Mouse (Mus musculus): ENCODE data around the gene Hist1h4f. TPM values are rescaled to one million over a fixed set of nuclear protein-coding genes. Genes with fewer than 3 reads are reported as not detected.

Hist1h4f gene
- polyA plus RNA-seq, 1 experiment: 4.7 TPM

DNA sequence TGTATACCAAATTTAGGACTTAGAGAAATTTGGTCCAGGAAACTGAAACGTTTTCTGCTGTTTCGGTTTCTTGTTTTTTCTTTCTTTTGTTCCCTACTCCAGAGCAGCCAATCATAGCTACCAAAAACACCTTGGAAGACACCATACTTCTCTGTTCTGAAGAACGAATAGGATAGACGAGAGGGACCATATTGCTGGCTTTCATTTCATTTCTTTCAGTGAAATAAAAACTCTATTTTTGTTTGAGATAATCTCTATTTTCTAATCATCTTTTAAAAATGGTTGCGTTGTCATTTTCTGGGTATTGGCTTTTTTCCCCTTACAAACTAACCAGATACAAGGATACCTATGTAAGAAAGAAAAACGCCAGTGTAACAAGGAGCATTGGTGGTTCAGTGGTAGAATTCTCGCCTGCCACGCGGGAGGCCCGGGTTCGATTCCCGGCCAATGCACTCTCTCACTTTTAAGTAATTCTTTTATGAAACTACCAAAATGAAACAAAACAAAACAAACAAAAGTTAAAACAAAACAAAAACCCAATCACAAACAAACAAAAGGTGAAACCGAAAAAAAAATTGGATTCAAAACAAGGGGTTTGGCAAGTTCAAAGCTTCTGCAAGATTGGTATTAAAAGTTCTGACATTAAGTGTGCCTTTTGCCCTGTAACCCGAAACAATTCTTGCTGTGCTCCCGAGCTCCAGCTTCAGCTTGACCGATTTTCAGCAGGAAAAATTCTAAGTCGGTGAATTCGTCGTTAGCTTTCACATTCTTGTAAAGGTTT lies 34.4 kb downstream of the Hist1h4f start:
- H3K4me1 ChIP-seq (ENCODE audit: control insufficient read depth, insufficient read depth, low read length): no peaks in the 10 kb centered on the region
- no peak overlapping the region for H3K27ac ChIP-seq (ENCODE audit: insufficient read depth, low read length)
- DNase-seq: peak; percentile 74 to 82

DNA sequence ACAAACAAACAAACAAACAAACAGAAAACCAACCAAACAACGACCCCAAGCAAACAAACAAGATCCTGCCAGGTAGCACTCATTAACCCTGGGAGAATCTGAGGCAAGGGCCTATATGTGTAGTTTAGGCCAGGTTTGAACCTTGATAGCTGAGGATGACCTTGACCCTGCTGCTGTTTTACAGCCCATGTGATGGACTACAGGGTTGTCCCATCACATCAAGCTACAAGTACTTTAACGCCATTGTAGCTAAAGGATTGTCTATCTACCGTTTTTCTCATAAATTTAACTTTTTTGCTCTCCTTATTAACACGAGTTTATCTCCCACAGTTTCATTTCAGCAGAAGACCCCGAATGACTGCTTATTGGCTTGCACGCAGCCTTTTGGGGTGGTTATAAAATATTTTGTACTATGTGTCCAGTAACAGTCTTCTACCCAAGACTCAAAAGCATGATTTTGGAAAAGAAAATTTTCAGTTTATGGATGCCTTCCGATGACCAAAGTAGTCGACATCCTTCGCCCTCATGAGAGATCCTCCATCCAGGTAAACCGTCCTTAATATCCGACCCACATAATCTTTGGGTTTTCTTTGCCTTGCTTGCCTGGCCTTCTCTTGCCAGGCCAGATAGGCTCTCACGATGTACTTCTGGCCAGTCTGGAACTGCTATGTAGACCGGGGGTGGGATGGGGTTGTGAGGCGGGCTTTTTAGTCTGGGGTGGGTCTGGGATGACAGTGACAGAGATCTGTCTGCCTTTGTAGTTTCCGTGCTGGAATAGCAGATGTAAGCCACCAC lies 35.4 kb downstream of the Hist1h4f start:
- Histone ChIP-seq H3K27ac (ENCODE audit: insufficient read depth, low read length) (no peak overlapping the region), H3K4me1 (ENCODE audit: control insufficient read depth, insufficient read depth, low read length) (no peaks in the 10 kb centered on the region), H3K4me3 (replicated peaks; ENCODE audit: insufficient read depth, low read depth, low read length) (peak overlapping the region; percentile 38), H3K27me3 (ENCODE audit: control insufficient read depth, insufficient read depth, low read length) (no peaks in the 10 kb centered on the region)
- WGBS: 56% methylated on average over 15 of the region's 15 CpGs
- no peak for TF ChIP-seq POLR2A (IDR thresholded peaks at IDR 0.05; ENCODE audit: borderline replicate concordance, insufficient read depth, low read length)
- TF ChIP-seq CTCF (IDR thresholded peaks at IDR 0.05; ENCODE audit: borderline replicate concordance, insufficient read depth, low read depth, low read length): no peak
- no peak for DNase-seq

More for the DNA sequence above, 34.4 kb downstream of the Hist1h4f start:
- TF ChIP-seq POLR2A (IDR thresholded peaks at IDR 0.05; ENCODE audit: borderline replicate concordance, insufficient read depth, low read length) (no peak), CTCF (IDR thresholded peaks at IDR 0.05; ENCODE audit: borderline replicate concordance, insufficient read depth, low read depth, low read length) (no peak)
- Histone ChIP-seq H3K4me3 (replicated peaks; ENCODE audit: insufficient read depth, low read depth, low read length) (peak overlapping the region; percentile 63), H3K27me3 (ENCODE audit: control insufficient read depth, insufficient read depth, low read length) (no peaks in the 10 kb centered on the region)
- WGBS: under 1% methylated on average over 19 of the region's 19 CpGs

DNA sequence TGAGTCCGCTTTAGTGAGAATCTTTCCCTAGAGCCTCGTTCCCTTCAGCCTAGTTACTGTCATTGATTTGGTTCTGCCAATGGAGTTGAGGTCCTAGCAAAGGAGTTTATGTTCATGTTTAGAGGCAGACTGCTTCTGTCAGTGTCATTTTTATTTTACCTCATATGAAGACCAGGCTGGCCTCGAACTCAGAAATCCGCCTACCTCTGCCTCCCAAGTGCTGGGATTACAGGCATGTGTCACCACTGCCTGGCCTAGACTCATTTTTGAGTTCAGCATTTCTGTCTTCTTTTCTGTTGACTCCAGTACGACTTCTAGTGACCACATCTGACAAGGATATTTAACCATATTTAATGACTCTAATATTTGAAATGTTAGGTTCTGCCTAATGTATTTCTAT lies 36.2 kb downstream of the Hist1h4f start:
- no peaks in the 10 kb centered on the region for H3K27me3 ChIP-seq (ENCODE audit: control insufficient read depth, insufficient read depth, low read length)
- no peak overlapping the region for H3K4me3 ChIP-seq (replicated peaks; ENCODE audit: insufficient read depth, low read depth, low read length)
- 85% methylated on average over 5 of the region's 5 CpGs for WGBS
- no peak for DNase-seq
- H3K4me1 ChIP-seq (ENCODE audit: control insufficient read depth, insufficient read depth, low read length): no peaks in the 10 kb centered on the region
- TF ChIP-seq POLR2A (IDR thresholded peaks at IDR 0.05; ENCODE audit: borderline replicate concordance, insufficient read depth, low read length): no peak
- no peak for TF ChIP-seq CTCF (IDR thresholded peaks at IDR 0.05; ENCODE audit: borderline replicate concordance, insufficient read depth, low read depth, low read length)
- no peak overlapping the region for H3K27ac ChIP-seq (ENCODE audit: insufficient read depth, low read length)

DNA sequence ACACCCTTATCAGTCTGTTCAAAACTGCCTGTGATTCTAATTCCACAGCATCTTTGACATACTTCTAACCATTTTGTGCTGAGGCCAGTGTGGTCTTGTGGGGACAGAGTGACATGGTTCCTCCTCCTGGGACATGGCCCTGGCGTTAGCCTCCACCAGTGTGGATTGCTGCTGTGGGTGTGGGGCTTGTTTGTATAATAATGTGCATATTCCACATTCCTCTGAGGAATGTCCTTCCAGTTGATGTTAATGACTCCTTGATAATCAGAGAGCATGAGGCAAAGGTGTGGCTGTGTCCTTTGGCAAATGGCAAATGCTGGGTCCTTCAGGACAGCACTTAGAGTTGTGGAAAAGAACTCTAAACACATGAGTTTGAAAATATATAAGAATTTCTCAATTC lies 37.9 kb downstream of the Hist1h4f start:
- no peak for DNase-seq
- 93% methylated on average over 1 of the region's 1 CpGs for WGBS
- TF ChIP-seq POLR2A (IDR thresholded peaks at IDR 0.05; ENCODE audit: borderline replicate concordance, insufficient read depth, low read length) (no peak), CTCF (IDR thresholded peaks at IDR 0.05; ENCODE audit: borderline replicate concordance, insufficient read depth, low read depth, low read length) (no peak)

DNA sequence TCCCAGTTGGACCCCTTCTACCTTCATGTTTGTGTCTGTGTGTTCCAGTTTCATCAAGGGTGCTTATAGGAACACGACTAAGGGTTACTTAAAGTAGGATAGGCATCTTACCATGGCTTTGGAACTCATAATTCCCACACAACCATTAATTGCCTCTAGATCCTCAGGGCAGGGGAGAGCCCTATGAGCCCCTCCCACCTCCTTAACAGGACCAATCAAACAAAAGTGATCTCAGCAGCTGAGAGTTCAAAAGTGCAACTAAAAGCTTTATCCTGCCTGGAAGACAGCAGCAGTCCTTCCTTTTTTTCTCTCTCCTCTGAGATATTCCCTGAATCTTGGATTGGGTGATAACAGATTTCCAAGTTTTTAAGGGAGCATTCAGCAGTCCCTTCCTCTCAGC lies 41.3 kb downstream of the Hist1h4f start:
- no peaks in the 10 kb centered on the region for H3K27me3 ChIP-seq (ENCODE audit: control insufficient read depth, insufficient read depth, low read length)
- H3K4me3 ChIP-seq (replicated peaks; ENCODE audit: insufficient read depth, low read depth, low read length): no peak overlapping the region
- no peaks in the 10 kb centered on the region for H3K4me1 ChIP-seq (ENCODE audit: control insufficient read depth, insufficient read depth, low read length)
- WGBS: 54% methylated on average over 1 of the region's 1 CpGs
- TF ChIP-seq POLR2A (IDR thresholded peaks at IDR 0.05; ENCODE audit: borderline replicate concordance, insufficient read depth, low read length) (no peak), CTCF (IDR thresholded peaks at IDR 0.05; ENCODE audit: borderline replicate concordance, insufficient read depth, low read depth, low read length) (no peak)
- no peak overlapping the region for H3K27ac ChIP-seq (ENCODE audit: insufficient read depth, low read length)
- no peak for DNase-seq

More for the DNA sequence above, 37.9 kb downstream of the Hist1h4f start:
- no peak overlapping the region for H3K27ac ChIP-seq (ENCODE audit: insufficient read depth, low read length)
- H3K4me1 ChIP-seq (ENCODE audit: control insufficient read depth, insufficient read depth, low read length): no peaks in the 10 kb centered on the region
- H3K4me3 ChIP-seq (replicated peaks; ENCODE audit: insufficient read depth, low read depth, low read length): no peak overlapping the region
- no peaks in the 10 kb centered on the region for H3K27me3 ChIP-seq (ENCODE audit: control insufficient read depth, insufficient read depth, low read length)

DNA sequence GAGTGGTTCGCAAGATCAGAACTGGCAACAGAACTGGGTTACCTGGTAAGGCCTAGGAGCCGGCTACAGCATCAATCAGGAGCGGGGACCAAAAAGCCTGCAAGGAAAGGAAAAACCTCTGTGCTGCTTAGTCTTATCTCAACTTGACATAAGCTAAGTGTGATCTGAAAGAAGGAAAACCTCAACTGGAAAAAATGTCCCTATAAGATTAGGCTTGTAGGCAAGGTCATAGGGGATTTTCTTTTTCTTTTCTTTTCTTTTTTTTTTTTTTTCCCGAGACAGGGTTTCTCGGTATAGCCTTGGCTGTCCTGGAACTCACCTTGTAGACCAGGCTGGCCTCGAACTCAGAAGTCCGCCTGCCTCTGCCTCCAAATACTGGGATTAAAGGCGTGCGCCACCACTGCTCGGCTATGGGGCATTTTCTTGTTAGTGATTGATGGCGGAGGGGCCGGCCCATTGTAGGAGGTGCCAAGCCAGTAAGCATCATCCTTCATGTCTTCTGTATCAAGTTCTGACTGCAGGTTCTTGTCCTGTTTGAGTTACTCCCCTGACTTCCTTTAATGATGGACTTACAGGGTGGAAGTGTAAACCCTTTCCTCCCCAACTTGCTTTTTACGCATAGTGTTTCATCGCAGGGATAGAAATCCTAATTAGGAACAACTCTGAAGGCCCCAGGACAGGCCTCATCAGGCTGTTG lies 44.5 kb downstream of the Hist1h4f start:
- 59% methylated on average over 14 of the region's 14 CpGs for WGBS
- no peaks in the 10 kb centered on the region for H3K4me1 ChIP-seq (ENCODE audit: control insufficient read depth, insufficient read depth, low read length)
- no peak overlapping the region for H3K4me3 ChIP-seq (replicated peaks; ENCODE audit: insufficient read depth, low read depth, low read length)
- TF ChIP-seq CTCF (IDR thresholded peaks at IDR 0.05; ENCODE audit: borderline replicate concordance, insufficient read depth, low read depth, low read length): no peak
- no peak for TF ChIP-seq POLR2A (IDR thresholded peaks at IDR 0.05; ENCODE audit: borderline replicate concordance, insufficient read depth, low read length)
- no peak overlapping the region for H3K27ac ChIP-seq (ENCODE audit: insufficient read depth, low read length)
- no peaks in the 10 kb centered on the region for H3K27me3 ChIP-seq (ENCODE audit: control insufficient read depth, insufficient read depth, low read length)
- no peak for DNase-seq

DNA sequence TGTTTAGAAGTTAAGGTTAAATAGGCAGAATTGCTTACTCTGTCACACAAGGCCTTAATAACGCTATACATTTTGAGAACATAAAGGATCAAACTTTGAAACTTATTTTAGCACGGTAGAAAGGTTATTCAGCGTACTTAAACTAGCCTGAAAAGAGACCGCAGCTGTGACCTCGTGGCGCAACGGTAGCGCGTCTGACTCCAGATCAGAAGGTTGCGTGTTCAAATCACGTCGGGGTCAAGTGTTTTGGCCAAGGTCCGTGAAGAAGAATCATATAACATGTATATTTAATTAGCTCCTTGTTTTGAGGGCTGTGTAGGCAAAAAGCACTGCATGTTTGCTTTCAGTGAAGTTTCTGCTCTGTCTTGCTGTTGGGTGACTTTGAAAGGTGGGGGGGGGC lies 45.1 kb downstream of the Hist1h4f start:
- peak in 1 of 2 experiments; percentile 27 for DNase-seq
- H3K27me3 ChIP-seq (ENCODE audit: control insufficient read depth, insufficient read depth, low read length): no peaks in the 10 kb centered on the region
- no peak for TF ChIP-seq CTCF (IDR thresholded peaks at IDR 0.05; ENCODE audit: borderline replicate concordance, insufficient read depth, low read depth, low read length)
- TF ChIP-seq POLR2A (IDR thresholded peaks at IDR 0.05; ENCODE audit: borderline replicate concordance, insufficient read depth, low read length): no peak
- WGBS: 47% methylated on average over 13 of the region's 13 CpGs
- no peak overlapping the region for H3K27ac ChIP-seq (ENCODE audit: insufficient read depth, low read length)
- H3K4me3 ChIP-seq (replicated peaks; ENCODE audit: insufficient read depth, low read depth, low read length): no peak overlapping the region
- H3K4me1 ChIP-seq (ENCODE audit: control insufficient read depth, insufficient read depth, low read length): no peaks in the 10 kb centered on the region

Data from cerebellum, adult 2 months (tissue).